In genomic region chr1:133491857-133492290, GRCm38 (mm10) we compare ENCODE assay signal across 8 mouse cellular contexts.
DNase-seq lines count a peak whose midpoint lies in the region; ATAC-seq lines count a peak whose summit lies in the region.
"Had no signal": no experiment of that assay in that cellular context is flagged by ENCODE, and none has a peak within 500 bp of the region (broad histone marks: within the 10 kb centered on the region; RNA-seq: fewer than 3 reads in every experiment).

No protein-coding gene starts in this region.

- peak overlapping the region; percentile 81 for H3K27ac ChIP-seq in heart, embryonic 15.5 days
- peak overlapping the region; percentile 88 for H3K27ac ChIP-seq in lung, embryonic 16.5 days (ENCODE audit: low read length)

- H3K9ac ChIP-seq in heart, embryonic 15.5 days: peak overlapping the region; percentile 64
- peak overlapping the region; percentile 70; the same call in 1 of the 2 replicates for H3K9ac ChIP-seq in lung, embryonic 16.5 days (ENCODE audit: low read length)

- ATAC-seq in heart, embryonic 15.5 days (replicated peaks; ENCODE audit: insufficient number of reproducible peaks, insufficient read depth, low FRiP score, low read depth): no peak
- ATAC-seq in lung, embryonic 16.5 days (ENCODE audit: low read depth): peak; percentile 69; the same call in 1 of the 2 replicates
- no peak for ATAC-seq in cerebellum, adult (ENCODE audit: insufficient number of reproducible peaks, low FRiP score, low TSS enrichment)

- H3K4me1 ChIP-seq in heart, embryonic 15.5 days (replicated peaks): peaks cover 29% of the 10 kb centered on the region
- peaks cover 19% of the 10 kb centered on the region for H3K4me1 ChIP-seq in lung, embryonic 16.5 days (replicated peaks; ENCODE audit: control insufficient read depth, insufficient read depth, low read length)

- H3K27me3 ChIP-seq in heart, embryonic 15.5 days: no peaks in the 10 kb centered on the region
- H3K27me3 ChIP-seq in lung, embryonic 16.5 days (ENCODE audit: control insufficient read depth, insufficient read depth, low read depth, low read length): no peaks in the 10 kb centered on the region

- peak overlapping the region; percentile 47 for H3K4me3 ChIP-seq in heart, embryonic 15.5 days
- H3K4me3 ChIP-seq in lung, embryonic 16.5 days (ENCODE audit: low read length): peak overlapping the region; percentile 43; the same call in 1 of the 2 replicates
- H3K4me3 ChIP-seq: megakaryocyte, embryonic 14.5 days had no signal

- H3K36me3 ChIP-seq in heart, embryonic 15.5 days: no peaks in the 10 kb centered on the region
- no peaks in the 10 kb centered on the region for H3K36me3 ChIP-seq in lung, embryonic 16.5 days (ENCODE audit: control insufficient read depth, insufficient read depth, low read length)

- peak; percentile 9 for DNase-seq in thymus, postnatal 0 days (ENCODE audit: low spot score)
- no peak for DNase-seq in thymus, adult 18-20 months
- no peak for DNase-seq in spleen, adult 12 weeks (ENCODE audit: low spot score)
- no peak for DNase-seq in adrenal gland, adult 2 months

- 9% methylated on average over 4 of the region's 4 CpGs for WGBS in heart, embryonic 15.5 days
- WGBS in lung, embryonic 16.5 days: 8% methylated on average over 4 of the region's 4 CpGs

- no peaks in the 10 kb centered on the region for H3K9me3 ChIP-seq in heart, embryonic 15.5 days (replicated peaks)
- no peaks in the 10 kb centered on the region for H3K9me3 ChIP-seq in lung, embryonic 16.5 days (ENCODE audit: control insufficient read depth, low read length)
- H3K9me3 ChIP-seq: megakaryocyte, embryonic 14.5 days had no signal

- peak overlapping the region; percentile 83 for H3K4me2 ChIP-seq in heart, embryonic 15.5 days
- H3K4me2 ChIP-seq in lung, embryonic 16.5 days (ENCODE audit: low read depth, low read length): peak overlapping the region; percentile 90
